Mouse (Mus musculus) bone marrow, adult 2 months (tissue): ENCODE measurements around the gene Ccnl2.

Experiments used
- CTCF ChIP-seq: fragments of 200-500 bp; IDR thresholded peaks from 2 replicates; pipeline ENCODE4 v1.5.1; 2011; ENCODE audit warnings: low read length, control low read depth; ENCODE audit not compliant: control insufficient read depth, insufficient read depth
- POLR2A ChIP-seq: fragments of 200-500 bp; IDR thresholded peaks from 2 replicates; pipeline ENCODE4 v1.6.1; 2011; ENCODE audit warnings: low read depth, mild to moderate bottlenecking, control low read depth, low read length, borderline replicate concordance; ENCODE audit not compliant: control insufficient read depth

- TF ChIP-seq CTCF (no peak), POLR2A (no peak)
Measured at GRCm38 (mm10) chr4:155771706-155772105, 40.6 kb upstream of the Ccnl2 start.
